Mouse (Mus musculus) liver, embryonic 16.5 days (tissue): Measurements from ENCODE around the gene Rab22a. TPM values are rescaled to one million over a fixed set of nuclear protein-coding genes. Genes with fewer than 3 reads are reported as not detected.

ENCODE experiments used
- ATAC-seq: fragments of 200-750 bp; cut with Nextera tagmentation; 2 replicates; pipeline ENCODE4 v1.8.0; 2017; ENCODE audit warnings: low read depth, mild to moderate bottlenecking, moderate number of reproducible peaks, moderate library complexity
- H3K27ac ChIP-seq: fragments of 300-500 bp; sonication (generic); 2 replicates; pipeline ENCODE4 v1.5.1; 2014; ENCODE audit warnings: mild to moderate bottlenecking, low read length
- H3K27me3 ChIP-seq: fragments of 300-500 bp; sonication (generic); 2 replicates; pipeline ENCODE4 v1.6.1; 2014; ENCODE audit warnings: low read depth, low read length, mixed read lengths; ENCODE audit not compliant: control insufficient read depth, insufficient read depth
- H3K36me3 ChIP-seq: fragments of 300-500 bp; sonication (generic); 2 replicates; pipeline ENCODE4 v1.6.1; 2014; ENCODE audit warnings: mild to moderate bottlenecking; ENCODE audit not compliant: control insufficient read depth, insufficient read depth
- H3K4me1 ChIP-seq: fragments of 300-500 bp; sonication (generic); 2 replicates; pipeline ENCODE4 v1.6.1; 2014; ENCODE audit warnings: low read depth, low read length, mixed read lengths; ENCODE audit not compliant: control insufficient read depth
- H3K4me2 ChIP-seq: fragments of 300-500 bp; sonication (generic); 2 replicates; pipeline ENCODE4 v1.6.1; 2014; ENCODE audit warnings: low read depth, low read length, mixed read lengths
- H3K4me3 ChIP-seq: fragments of 300-500 bp; sonication (generic); 2 replicates; pipeline ENCODE4 v1.5.1; 2014; ENCODE audit warnings: low read depth, mild to moderate bottlenecking, low read length
- H3K9ac ChIP-seq: fragments of 300-500 bp; sonication (generic); 2 replicates; pipeline ENCODE4 v1.6.1; 2014; ENCODE audit warnings: low read depth, low read length
- H3K9me3 ChIP-seq: fragments of 300-500 bp; sonication (generic); replicated peaks from 2 replicates; pipeline ENCODE4 v1.6.1; 2016; ENCODE audit warnings: low read length; ENCODE audit not compliant: control insufficient read depth
- WGBS: fragments of 180-500 bp; shearing (Covaris S2); extraction: QIAGEN DNeasy Blood & Tissue Kit; methylation state at CpG from one replicate; pipeline ENCODE4 v1.1.7; 2014; ENCODE audit not compliant: insufficient replicate concordance; 5-methylcytosine and 5-hydroxymethylcytosine counted together
- polyA plus RNA-seq: library from polyadenylated mRNA; unstranded; fragments of >200 nt; fragmentation: Nextera tagmentation; extraction: Ambion mirVana; gene quantifications from 2 replicates; pipeline ENCODE4 v1.2.1, GENCODE M21; 2015

Rab22a gene
- polyA plus RNA-seq, 1 experiment from 2014 or later = 13.9 TPM

DNA sequence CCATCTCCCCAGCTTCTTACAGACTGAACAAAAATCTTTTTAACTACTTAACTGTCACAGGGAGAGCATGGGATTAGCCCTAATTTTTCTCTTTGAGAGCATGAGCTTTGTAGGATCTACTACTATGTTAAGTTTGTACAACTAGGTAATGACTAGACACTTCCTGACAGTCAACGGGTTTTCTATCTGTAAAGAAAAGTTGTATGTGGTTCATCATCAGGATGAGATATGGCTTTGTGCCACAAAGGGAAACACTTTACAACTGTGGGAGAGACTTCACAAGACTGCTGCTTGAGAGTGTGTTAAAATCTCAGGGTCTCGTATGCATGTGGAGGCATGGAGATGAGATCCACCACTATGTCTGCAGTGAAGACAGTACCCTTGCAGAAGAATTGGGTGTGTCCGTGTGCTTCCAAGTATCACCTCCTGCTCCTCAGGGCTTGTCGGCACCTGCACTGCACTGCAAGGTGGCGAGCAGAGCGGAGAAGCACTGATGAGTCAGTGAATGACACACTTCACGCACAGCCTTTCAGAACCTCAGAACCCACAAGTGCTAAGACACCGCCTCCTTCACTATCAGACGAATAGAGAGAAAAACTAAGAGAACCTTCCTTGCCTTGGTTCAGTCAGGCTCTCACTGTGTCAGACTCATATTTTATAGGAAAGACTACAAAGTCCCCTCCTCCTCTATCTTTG is 2.8 kb downstream of the Rab22a start:
- no peak overlapping the region for H3K4me2 ChIP-seq
- H3K9me3 ChIP-seq = no peaks in the 10 kb centered on the region
- peaks cover 51% of the 10 kb centered on the region for H3K4me1 ChIP-seq
- no peaks in the 10 kb centered on the region for H3K27me3 ChIP-seq
- no peaks in the 10 kb centered on the region; the same call in 1 of the 2 replicates for H3K36me3 ChIP-seq
- H3K27ac ChIP-seq = no peak overlapping the region
- H3K4me3 ChIP-seq = no peak overlapping the region
- no peak for ATAC-seq
- H3K9ac ChIP-seq = no peak overlapping the region
- 64% methylated on average over 9 of the region's 9 CpGs for WGBS

DNA sequence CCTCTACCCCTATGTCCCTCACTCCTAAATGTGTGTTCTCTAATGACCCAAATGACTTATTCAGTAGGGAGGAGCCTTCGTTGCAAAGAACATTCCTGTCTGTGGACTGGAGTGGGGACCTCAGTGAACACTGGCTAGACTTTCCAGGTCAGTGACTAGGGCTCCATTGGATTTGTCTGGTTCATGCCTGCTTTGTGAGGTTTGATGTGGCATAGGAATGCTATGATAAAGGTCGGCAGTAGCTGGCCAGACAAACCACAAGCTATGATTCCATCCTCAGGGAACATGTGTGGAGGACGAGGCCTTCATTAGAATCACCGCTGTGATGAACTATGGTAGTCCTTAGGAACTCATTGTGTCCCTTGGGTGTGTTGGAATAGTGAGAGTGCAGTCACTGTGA is 5.2 kb downstream of the Rab22a start:
- peaks cover 35% of the 10 kb centered on the region for H3K4me1 ChIP-seq
- no peaks in the 10 kb centered on the region; the same call in 1 of the 2 replicates for H3K36me3 ChIP-seq
- no peak overlapping the region for H3K4me2 ChIP-seq
- H3K27ac ChIP-seq = no peak overlapping the region
- whole genome bisulfite sequencing = 62% methylated on average over 4 of the region's 4 CpGs
- no peaks in the 10 kb centered on the region for H3K9me3 ChIP-seq
- no peaks in the 10 kb centered on the region for H3K27me3 ChIP-seq
- no peak for ATAC-seq
- H3K9ac ChIP-seq = no peak overlapping the region
- no peak overlapping the region for H3K4me3 ChIP-seq

DNA sequence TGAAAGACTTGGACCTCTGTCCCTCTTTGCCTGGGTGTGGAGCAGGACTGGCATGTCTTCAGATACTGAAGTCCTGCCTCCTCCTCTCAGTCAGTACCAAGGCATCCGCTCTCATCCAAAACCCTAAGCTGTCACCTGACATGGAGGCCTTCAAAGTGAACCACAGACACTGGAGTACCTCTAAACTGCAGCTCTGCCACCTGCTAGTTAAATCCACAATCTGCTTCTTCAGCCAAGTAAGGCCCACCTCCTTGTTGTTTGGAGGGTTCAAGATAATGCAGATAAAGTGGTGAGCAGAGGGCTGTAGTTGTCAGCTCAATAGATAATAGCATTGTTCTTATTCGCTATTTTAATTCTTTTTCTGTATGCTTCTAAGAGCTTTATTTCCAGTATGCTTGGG is 5.7 kb downstream of the Rab22a start:
- Histone ChIP-seq H3K27ac (no peak overlapping the region), H3K4me2 (no peak overlapping the region), H3K9me3 (no peaks in the 10 kb centered on the region), H3K9ac (no peak overlapping the region), H3K36me3 (no peaks in the 10 kb centered on the region; the same call in 1 of the 2 replicates), H3K4me3 (no peak overlapping the region), H3K27me3 (no peaks in the 10 kb centered on the region), H3K4me1 (peaks cover 36% of the 10 kb centered on the region)
- peak; percentile 64 for ATAC-seq
- 23% methylated on average over 2 of the region's 2 CpGs for WGBS

DNA sequence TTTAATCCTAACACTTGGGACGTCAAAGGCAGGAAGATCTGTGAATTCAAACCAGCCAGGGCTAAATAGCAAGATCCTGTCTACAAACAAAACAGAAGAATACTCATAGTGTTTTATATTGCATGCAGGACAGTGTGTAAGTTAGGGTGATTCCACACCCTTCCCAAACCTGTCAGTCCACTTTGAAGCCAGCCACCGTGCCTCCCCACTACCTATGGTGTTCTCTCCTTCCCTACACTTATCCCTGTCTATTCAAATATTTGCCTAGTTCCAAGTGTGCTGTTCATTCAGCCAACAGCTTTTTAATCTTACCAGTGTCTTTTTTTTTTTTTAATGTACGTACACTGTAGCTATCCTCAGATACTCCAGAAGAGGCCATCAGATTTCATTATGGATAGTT is 7.3 kb downstream of the Rab22a start:
- Histone ChIP-seq H3K4me1 (peaks cover 29% of the 10 kb centered on the region), H3K36me3 (no peaks in the 10 kb centered on the region; the same call in 1 of the 2 replicates), H3K27ac (no peak overlapping the region), H3K27me3 (no peaks in the 10 kb centered on the region), H3K4me2 (no peak overlapping the region), H3K9me3 (no peaks in the 10 kb centered on the region), H3K9ac (no peak overlapping the region), H3K4me3 (no peak overlapping the region)
- no peak for ATAC-seq
- 68% methylated on average over 3 of the region's 3 CpGs for WGBS

DNA sequence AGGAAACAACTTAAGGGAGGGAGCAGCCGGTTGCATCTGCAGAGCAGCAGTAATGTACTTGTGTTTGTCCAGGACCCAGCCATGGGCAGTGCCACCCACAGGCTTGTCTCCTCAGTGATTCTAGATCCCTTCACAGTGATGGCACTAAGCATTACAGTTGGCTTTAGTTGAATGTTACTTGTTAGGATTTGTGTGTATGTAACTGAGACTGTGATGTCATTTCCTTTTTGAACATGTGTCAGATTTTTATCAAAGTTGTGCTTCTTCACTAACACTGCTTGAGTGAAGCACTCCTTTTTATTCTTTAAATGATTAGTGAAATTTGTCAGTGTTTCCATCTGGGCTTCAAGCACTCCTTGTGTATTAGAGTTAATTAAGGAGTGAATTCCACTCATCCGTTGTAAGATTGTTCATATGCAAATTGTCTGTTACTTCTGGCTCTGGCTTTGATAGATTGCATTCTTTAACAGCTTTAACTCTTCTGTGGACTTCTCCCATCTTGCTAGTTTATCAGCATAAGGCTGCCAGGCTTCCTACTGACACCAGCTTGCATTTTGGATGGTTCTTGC is 12.9 kb downstream of the Rab22a start:
- no peak for ATAC-seq
- H3K9ac ChIP-seq = no peak overlapping the region
- H3K27ac ChIP-seq = no peak overlapping the region
- no peaks in the 10 kb centered on the region for H3K9me3 ChIP-seq
- no peaks in the 10 kb centered on the region for H3K27me3 ChIP-seq
- WGBS = 56% methylated on average over 2 of the region's 2 CpGs
- no peaks in the 10 kb centered on the region for H3K36me3 ChIP-seq
- H3K4me3 ChIP-seq = no peak overlapping the region
- H3K4me2 ChIP-seq = no peak overlapping the region
- H3K4me1 ChIP-seq = peaks cover 24% of the 10 kb centered on the region

DNA sequence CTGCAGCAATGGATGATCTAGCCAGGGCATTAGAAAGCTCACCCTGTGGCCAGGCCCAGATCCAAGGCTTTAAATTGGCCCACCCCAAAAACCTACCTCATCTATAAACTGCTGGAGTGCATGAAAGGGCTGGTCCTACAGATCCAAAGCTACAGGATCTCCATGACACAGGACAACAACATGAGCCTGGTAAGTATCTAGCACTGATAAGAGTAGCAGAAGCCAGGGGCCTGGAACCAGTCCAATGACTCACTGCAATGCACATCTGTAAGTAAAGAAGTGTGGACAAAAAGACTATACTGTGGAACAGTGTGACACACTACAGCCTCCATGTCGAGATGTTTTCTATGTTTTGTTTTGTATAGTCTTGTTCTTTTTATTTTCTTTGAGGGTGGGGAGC is 13.9 kb downstream of the Rab22a start:
- H3K4me3 ChIP-seq = no peak overlapping the region
- WGBS = 40% methylated on average over 1 of the region's 1 CpGs

DNA sequence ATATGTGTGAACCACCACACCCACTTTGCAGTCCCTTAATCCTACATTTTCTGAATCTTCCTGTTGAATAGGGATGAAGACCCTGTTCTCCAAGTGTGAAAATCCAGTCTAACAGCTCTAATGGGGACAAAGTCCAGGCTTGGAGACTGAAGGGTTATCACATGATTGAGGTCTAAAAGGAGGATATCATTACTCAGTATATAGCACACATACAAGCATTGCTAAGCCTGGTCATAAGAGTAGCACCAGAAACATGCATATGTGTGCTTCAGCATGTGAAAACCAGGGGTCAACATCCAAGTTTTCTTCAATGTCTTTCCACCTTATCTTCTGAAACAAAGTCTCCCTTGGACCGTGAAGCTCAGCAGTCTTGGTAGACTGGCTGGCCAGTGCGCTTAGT is 19.0 kb downstream of the Rab22a start:
- H3K9me3 ChIP-seq = no peaks in the 10 kb centered on the region
- H3K9ac ChIP-seq = no peak overlapping the region
- H3K36me3 ChIP-seq = no peaks in the 10 kb centered on the region
- H3K4me2 ChIP-seq = no peak overlapping the region
- H3K27ac ChIP-seq = no peak overlapping the region
- peaks cover 8% of the 10 kb centered on the region for H3K4me1 ChIP-seq
- no peak overlapping the region for H3K4me3 ChIP-seq
- no peak for ATAC-seq
- WGBS = 73% methylated on average over 2 of the region's 2 CpGs
- no peaks in the 10 kb centered on the region for H3K27me3 ChIP-seq

More for the DNA sequence above, 13.9 kb downstream of the Rab22a start:
- H3K9me3 ChIP-seq = no peaks in the 10 kb centered on the region
- H3K27me3 ChIP-seq = no peaks in the 10 kb centered on the region
- no peak overlapping the region for H3K27ac ChIP-seq
- no peaks in the 10 kb centered on the region for H3K36me3 ChIP-seq
- no peak overlapping the region for H3K4me2 ChIP-seq
- peaks cover 23% of the 10 kb centered on the region for H3K4me1 ChIP-seq
- H3K9ac ChIP-seq = no peak overlapping the region
- ATAC-seq = peak; percentile 68

DNA sequence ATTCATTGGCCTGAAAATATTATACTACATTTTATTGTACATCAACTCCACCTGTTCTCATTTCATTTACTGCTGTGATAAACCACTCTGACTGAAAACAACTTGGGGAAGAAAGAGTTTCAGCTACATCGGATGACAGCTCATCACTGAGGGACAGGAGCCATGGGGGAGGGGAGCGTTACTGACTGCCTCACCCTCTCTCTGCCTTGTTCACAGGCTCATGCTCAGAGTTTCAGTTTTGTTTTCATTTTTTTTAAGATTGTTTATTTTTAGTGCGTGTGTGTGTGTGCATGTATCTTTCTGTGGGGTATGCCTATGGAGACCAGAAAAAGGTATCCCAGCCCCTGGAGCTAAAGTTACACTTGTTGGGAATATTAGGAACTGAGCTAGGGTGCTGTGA is 19.7 kb downstream of the Rab22a start:
- 53% methylated on average over 3 of the region's 3 CpGs for WGBS
- Histone ChIP-seq H3K9ac (no peak overlapping the region), H3K4me1 (peaks cover 5% of the 10 kb centered on the region), H3K9me3 (no peaks in the 10 kb centered on the region), H3K4me2 (no peak overlapping the region), H3K27ac (no peak overlapping the region), H3K4me3 (no peak overlapping the region), H3K36me3 (no peaks in the 10 kb centered on the region), H3K27me3 (no peaks in the 10 kb centered on the region)
- ATAC-seq = no peak

DNA sequence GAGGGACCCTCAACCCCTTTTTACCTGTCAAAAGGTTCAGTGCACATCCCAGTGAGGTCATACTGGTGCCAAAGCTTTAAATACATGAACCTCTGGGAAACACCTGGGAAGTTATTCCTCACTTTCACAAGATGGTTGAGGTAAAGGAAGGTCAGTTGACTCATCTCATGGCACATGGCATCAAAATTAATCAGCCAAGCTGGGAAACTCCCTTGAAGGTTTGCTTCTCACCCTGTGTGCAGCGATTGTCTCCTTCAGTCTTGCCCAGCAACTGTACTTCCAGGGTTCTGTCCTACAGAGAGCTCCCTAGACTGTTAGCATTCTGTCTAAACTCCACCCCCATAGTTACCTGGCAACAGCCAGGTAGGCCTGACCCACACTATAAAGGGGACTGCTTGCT is 20.6 kb downstream of the Rab22a start:
- ATAC-seq = no peak
- no peak overlapping the region for H3K9ac ChIP-seq
- no peak overlapping the region for H3K4me3 ChIP-seq
- no peak overlapping the region for H3K27ac ChIP-seq
- H3K27me3 ChIP-seq = no peaks in the 10 kb centered on the region
- H3K36me3 ChIP-seq = no peaks in the 10 kb centered on the region
- WGBS = 84% methylated on average over 1 of the region's 1 CpGs
- H3K4me1 ChIP-seq = peaks cover 5% of the 10 kb centered on the region
- no peak overlapping the region for H3K4me2 ChIP-seq
- H3K9me3 ChIP-seq = no peaks in the 10 kb centered on the region
